Mouse (Mus musculus) CD4-positive, CD25-positive, alpha-beta regulatory T cell, adult 4 months (primary cell): ENCODE data around the gene A4galt. TPM values are rescaled to one million over a fixed set of nuclear protein-coding genes. Genes with fewer than 3 reads are reported as not detected.

Experiments
- ATAC-seq: one replicate; pipeline ENCODE4 v1.8.0; 2017
- polyA plus RNA-seq, 2 experiments: library from polyadenylated mRNA; unstranded; fragments of 100-300 nt; shearing (Covaris generic); gene quantifications; one replicate each; pipeline ENCODE4 v1.2.1; 2017

The A4galt gene
- polyA plus RNA-seq, 2 experiments from 2014 or later, result not detected

DNA sequence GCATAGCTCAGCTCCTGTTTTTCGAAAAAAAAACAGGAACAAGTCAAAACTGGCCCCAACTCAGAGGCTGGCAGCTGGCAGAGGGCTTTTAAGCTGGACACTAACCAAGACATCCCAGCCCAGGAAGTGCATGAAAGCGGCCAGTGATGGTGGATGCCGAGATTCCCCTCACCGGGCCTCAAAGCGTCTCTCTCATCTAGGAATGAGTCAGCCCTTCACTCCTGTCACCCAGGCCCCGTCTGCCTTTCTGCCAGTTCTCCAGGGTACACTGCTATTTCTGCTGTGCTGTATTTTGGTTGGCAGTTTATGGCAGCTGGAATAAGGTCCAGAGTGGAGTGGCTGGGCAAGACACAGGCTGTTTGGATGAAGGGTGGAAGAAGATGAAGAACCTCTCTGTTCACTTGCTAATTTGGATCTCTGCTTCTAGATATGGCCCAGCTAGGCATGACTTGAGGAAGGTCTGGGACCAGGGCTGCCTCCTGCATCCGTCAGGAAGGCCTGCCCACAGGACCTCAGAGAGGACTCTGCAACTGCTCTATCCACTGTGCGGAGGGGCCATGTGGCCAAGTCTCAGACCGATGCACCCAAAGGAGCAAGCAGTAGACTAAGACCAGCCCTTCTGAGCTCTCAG is 27.3 kb downstream of the A4galt start:
- no peak for ATAC-seq

DNA sequence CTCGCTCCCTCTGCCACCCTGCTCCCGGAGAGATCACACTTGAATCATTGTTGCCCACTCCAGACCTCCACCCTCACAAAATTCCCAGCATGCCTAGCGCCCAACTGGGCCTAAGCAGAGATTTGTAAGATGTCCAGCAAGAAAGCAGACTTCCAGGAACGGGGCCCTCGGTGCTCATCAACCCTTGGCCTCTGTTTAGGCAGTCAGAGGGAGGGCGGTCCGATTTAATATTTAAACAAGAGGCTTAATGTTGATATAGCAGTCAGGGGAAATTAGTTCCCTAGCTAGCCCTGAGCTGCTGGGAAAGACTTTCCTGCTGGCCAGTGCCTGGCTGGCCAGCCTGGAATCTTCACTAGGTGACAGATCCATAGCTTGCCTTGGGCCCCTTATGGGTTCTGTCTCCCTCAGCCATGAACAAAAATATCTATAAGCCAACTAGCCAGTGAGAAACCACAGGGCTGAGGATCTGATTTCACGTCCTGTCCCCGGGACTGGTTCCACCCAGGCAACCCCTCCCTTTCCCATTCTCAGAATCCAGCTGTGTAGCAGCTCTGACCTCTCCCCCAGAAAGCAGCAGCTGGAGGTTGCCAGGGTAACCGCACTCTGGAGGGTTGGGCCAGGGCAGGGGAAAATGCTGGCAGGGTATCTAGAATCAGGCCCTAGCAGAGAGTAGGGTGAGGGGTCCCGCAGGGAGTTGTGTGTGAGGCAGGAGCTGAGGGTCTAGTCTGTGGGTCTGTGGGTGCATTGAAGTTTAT is 28.2 kb downstream of the A4galt start:
- no peak for ATAC-seq

DNA sequence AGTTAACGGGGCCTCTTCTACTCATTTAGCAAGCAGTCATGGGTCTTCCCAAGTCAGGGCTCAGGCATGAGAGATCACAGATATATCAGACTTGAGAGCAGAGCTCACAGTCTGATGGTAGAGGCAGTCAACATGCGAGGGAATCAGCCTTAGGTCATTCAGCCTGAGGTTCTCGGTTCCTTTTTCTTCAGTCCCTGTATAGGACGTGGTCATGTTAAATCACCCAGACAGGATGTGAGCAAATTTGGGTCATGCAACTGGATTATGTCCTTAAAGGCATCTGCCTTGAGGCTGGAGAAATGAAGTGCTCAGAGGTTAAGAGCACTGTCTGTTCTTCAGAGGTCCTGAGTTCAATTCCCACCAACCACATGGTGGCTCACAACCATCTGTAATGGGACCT is 29.9 kb downstream of the A4galt start:
- ATAC-seq, result no peak

DNA sequence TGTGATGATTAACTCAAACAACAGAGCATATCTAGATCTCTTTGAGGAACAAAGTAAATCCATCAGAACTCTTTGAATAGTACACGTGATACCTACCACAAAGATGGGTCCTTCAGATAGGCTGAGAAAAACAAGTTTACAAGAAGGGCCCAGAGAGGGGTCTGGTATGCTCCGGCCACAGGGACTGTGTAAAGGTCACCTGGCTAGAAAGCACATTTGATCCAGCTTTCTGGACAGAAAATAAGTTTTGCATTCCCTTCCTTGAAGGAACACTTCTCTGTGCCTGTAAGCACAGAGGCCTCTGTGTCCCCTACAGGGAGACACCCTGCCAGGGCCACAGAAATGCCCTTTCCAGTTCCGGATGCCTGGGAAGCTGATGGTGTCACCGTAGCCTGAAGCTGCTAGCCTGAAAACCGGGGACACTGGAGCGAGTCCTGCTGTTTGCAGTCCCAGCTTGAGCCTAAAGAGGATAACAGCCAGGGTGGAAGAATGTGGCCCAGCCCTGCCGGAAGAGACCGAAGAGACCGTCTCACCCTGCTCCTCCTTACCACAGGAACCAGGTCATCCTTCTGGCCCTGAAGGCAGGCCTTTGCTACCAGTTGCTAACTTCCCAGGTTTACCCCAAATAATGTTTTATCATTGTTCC is 31.1 kb downstream of the A4galt start:
- no peak for ATAC-seq

DNA sequence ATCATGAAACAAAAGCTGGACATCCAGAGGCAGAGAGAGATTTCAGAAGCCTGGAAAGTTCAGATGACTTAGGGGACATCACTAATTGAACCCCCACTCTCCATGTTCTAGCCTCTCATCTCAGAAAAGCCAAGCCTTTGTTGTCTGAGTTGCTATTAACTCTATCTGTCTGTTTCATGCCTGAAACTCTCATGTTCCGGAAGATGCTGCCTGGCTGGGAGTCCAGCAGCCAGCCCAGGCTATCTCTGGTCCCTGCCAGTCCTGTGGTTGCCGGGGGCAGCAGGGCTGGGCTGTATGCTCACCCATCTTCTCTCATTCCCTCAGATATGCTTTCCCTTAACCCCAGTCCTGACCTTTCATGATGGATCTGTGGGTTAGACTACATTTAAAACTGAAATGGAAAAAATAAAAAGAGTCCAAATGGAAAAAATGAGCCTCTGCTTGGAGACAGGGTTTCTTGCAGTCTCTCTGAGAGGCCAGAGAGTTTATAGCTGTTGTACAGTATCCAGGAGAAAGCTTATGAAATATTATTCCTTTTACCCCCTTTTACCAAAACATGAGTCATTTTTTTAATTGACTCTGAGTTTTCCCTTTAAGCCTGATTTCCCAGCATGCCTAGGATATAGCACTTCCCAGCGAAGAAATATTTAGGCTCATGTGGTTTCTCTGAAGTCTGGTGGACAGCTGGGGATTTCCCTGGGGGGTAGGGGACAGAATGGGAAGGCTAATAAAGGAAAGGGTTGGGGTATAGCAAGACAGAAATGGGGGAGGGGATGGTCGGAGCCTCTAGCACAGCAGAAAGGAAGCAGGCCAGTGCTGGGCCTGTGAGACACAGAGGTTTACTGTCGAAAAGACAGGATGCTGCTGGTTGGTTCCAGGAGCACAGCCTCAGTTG is 36.0 kb downstream of the A4galt start:
- ATAC-seq, result no peak

DNA sequence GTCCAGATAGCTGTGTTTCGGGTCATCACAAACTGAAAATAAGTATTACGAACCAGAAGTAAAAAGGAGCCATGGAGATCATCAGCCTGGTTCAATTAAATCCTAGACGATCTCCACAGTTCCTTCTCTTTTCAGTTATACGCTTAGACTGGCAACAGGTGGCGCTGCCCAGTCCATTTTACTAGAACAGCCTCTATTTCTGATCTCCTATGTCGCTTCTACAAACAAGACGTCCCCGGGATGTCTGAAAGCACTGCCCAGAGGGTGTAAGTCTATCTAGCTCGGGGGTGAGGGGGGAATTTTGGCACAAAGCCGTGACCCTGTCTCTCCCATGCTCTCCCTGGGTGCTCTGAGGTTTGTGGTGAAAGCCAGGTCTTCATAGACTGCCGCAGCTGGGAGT is 41.3 kb downstream of the A4galt start:
- ATAC-seq, result no peak

DNA sequence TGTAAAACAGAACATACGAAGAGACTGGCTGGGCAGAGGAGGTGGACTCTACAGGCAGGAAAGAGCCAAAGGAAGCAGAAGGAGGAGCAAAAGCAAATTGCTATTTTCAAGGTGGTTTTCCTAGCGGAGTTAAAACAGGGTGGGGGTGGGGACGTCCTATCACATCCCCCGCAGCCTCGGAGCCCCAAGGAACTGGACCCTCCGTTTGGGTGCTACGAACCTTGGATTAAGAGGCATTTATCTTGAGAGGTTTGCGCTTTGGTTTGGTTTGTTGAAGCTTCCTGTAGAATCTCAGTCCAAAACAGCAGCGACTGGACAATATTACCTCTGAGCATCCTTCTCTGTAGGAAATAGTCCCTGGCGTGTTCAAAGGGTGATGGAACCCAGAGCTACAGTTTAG is 41.9 kb downstream of the A4galt start:
- no peak for ATAC-seq

DNA sequence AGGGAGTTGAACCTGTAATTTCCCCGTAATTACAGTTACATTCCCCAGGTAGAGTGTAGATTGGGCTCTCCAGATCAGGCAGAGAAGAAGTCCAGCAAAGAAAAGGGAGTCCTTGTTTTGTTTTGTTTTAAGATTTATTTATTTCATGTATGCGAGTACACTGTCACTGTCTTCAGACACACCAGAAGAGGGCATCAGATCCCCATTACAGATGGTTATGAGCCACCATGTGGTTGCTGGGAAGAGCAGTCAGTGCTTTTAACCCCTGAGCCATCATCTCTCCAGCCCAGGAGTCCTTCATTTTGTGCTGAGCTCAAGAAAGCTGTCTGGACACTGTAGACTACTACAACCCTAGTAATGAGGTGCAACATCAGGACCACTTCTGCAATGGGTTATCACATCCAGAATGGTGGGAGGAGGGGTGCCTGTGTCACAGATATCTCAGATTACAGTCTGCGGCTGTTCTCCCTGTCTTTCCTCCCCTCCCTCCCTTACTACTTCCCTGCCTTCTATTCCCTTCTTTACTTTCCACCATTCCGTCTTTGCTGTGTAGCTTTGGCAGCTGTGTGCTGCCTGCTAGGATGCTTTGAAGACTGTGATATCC is 42.4 kb downstream of the A4galt start:
- no peak for ATAC-seq

DNA sequence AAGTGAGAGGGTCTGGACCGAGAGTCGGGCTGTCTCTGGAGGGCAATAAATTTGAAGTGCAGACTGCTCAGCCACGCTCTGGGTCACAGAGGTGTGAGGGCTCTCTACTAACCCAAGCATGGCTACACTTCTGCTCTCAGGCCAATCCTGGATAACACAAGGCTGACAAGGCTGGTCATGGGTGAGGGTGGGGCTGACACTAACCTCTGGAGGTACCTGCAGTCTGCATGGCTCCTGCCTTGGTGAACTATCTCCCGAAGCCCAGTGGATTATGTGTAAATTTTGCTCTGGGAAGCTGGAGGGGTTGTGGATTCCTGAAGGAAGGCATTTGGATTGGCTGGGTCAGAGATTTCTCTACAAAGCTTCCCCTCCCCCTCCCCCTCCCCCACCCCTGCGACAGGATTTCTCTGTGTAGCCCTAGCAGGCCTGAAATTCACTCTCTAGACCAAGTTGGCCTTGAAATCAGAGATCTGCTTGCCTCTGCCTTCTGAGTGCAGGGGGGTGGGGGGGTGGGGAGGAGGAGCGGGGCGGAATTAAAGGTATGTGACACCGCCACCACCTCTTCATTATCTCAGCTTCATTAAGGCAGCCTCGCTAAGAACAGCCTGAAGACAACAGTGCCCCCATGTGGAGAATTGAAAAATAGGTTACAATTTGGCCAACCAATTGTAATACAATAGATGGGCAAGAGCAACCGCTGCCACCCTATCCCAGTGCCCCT is 46.7 kb downstream of the A4galt start:
- ATAC-seq, result peak; percentile 64

DNA sequence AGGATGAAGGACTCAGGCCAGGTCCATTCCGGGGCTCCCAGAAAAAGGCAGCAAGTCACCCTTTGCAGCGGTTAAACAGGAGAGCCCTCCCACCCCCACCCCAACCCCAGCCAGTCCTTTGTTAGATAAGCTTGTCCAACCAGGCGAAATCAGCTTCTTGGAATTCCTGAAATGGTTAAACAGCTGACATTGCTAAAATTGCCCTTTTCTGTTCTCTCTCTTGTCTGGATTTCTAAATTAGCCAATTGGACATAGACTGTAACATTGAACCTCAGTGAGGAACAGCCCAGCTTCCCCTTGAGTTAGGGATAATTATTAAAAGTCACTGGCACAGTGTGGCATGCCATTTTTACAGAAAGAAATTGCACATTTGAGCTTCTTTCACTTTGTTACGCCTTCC is 49.2 kb downstream of the A4galt start:
- ATAC-seq, result no peak

DNA sequence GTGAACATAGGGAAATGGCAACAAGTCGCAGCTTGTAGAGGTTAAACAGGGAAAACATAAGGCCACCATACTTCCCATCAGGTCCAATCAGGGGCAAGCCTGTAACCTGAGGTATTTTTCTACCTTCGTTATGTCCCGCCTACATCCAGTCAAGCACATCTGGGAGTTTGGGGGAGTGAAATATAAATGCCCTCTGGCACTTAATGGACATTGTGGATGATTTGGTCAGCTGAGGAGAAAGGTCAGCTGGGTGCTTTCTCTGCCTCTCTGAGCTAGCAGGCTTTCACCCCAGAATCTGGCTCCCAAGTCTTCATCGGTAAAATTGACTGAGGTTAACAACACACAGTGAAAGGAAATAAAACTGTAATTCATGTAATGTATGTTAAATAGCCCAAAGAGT is 58.2 kb downstream of the A4galt start:
- no peak for ATAC-seq

DNA sequence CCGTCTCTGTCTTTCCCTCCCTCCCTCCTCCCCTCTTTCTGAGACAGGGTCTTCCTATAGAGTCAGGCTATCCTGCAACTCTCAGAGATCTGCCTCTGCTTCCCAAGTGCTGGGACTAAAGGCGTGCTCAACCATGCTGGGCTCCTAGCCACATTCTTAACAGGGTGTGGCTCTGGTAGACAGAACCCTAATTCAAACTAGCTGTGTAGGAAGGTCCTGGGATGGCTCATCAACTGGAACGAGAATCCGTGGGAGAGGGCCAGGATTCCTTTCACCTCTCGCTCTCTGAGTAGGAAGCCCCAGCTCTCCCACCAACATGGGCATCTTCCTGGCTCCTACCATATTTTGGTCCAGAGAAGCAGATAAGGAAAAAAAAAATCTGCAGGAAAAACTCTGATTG is 69.2 kb downstream of the A4galt start:
- ATAC-seq, result no peak

DNA sequence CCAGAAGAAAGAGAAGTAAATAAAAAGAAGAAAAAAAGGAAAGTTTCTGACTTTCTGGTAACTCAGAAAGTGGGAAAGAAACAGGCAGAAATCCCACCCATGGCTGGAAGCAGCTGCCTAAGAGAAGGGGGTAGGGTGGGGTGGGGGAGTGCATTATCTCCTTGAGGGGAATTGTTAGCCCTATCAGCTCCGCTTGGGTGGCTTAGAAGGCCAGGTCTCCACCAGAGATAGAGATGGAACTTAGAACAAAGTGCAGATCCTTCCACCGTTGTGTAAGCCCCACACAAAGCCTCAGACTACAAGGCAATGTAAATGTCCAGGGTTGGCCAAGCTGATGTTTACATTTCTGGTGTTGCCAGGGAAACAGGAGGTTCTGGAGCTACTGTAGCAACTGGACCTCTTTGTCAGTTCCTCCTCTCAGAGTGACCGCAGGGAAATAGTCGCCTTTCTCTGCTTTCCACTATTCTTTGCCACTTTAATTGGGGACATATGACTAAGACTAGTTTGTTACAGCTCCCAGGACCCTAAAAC is 69.7 kb downstream of the A4galt start:
- ATAC-seq, result no peak

DNA sequence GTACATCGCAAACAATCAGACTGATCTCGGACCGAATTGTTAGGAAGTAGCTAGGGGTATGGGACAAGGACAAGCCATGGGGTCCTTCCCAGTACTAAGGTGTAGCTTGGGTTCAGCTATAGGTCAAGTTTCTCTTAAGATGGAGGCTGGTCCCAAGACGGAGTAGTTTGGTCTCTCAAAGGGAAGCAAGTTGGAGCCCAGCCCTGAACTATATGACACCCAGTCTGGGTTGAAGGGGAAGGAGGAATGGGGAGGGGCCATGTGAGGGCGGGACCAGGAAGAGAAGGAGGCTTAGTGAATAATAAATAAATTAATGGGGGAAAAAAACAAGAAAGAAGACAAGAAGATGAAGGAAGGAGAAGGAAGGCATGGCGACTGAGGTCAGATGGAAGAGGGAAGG is 71.6 kb downstream of the A4galt start:
- ATAC-seq, result no peak

Other genes starting within 250 kb of the A4galt start
- 1 to 10 TPM in 1 of 2 experiments, under 1 TPM in 1; 0.22 to 1.1 TPM for gene Nfam1, start 218.5 kb downstream of the A4galt start, polyA plus RNA-seq
- gene Serhl, start 162.3 kb downstream of the A4galt start, polyA plus RNA-seq, result 10 to 100 TPM; 81.9 to 88.8 TPM
- 10 to 100 TPM; 75.7 to 97.2 TPM for gene Rrp7a, start 129.0 kb downstream of the A4galt start, polyA plus RNA-seq
- gene Poldip3, start 102.4 kb downstream of the A4galt start, polyA plus RNA-seq, result 100 to 1,000 TPM; 168 to 222 TPM
- 100 to 1,000 TPM in 1 of 2 experiments, 10 to 100 TPM in 1; 62.0 to 116 TPM for gene Cyb5r3, start 79.2 kb downstream of the A4galt start, polyA plus RNA-seq
- 10 to 100 TPM in 1 of 2 experiments, 1 to 10 TPM in 1; 9.3 to 14.6 TPM for gene Arfgap3, start 98.5 kb upstream of the A4galt start, polyA plus RNA-seq
- gene Pacsin2, start 212.8 kb upstream of the A4galt start, polyA plus RNA-seq, result 10 to 100 TPM; 18.3 to 26.6 TPM